Mouse (Mus musculus) embryonic fibroblast, embryonic 13.5 days (primary cell): ENCODE data around the gene Pappa. TPM values are rescaled to one million over a fixed set of nuclear protein-coding genes. Genes with fewer than 3 reads are reported as not detected.

Experiments
- H3K27ac ChIP-seq: 2 replicates; pipeline ENCODE4 v1.5.1; 2012; ENCODE audit warnings: low read length, control low read depth, inconsistent platforms; ENCODE audit not compliant: insufficient read depth
- H3K4me1 ChIP-seq: 2 replicates; pipeline ENCODE4 v1.6.1; 2011; ENCODE audit warnings: low read length; ENCODE audit not compliant: control insufficient read depth, insufficient read depth
- H3K4me3 ChIP-seq: 2 replicates; pipeline ENCODE4 v1.5.1; 2011; ENCODE audit warnings: mild to moderate bottlenecking, control low read depth, low read length; ENCODE audit not compliant: insufficient read depth
- CTCF ChIP-seq: IDR thresholded peaks from 2 replicates; pipeline ENCODE4 v1.5.1; 2011; ENCODE audit warnings: mild to moderate bottlenecking, control low read depth, low read length, moderate library complexity, borderline replicate concordance; ENCODE audit not compliant: insufficient read depth
- POLR2A ChIP-seq: IDR thresholded peaks from 2 replicates; pipeline ENCODE4 v1.6.1; 2011; ENCODE audit warnings: low read depth, mild to moderate bottlenecking, control low read depth, low read length, moderate library complexity
- polyA plus RNA-seq: library from polyadenylated mRNA; stranded (reverse); fragments of >200 nt; gene quantifications from 2 replicates; pipeline ENCODE4 v1.2.4, GENCODE M21; 2011; ENCODE audit warnings: low read depth; ENCODE audit not compliant: missing spikeins, insufficient read length

Pappa gene
- polyA plus RNA-seq, 1 experiment: 59.8 TPM

- no peak for TF ChIP-seq CTCF
- Histone ChIP-seq H3K27ac (no peak overlapping the region), H3K4me1 (no peaks in the 10 kb centered on the region), H3K4me3 (no peak overlapping the region)
These were observed 243.2 kb downstream of the Pappa start for GRCm38 (mm10) chr4:65367135-65367534.

- H3K4me1 ChIP-seq: no peaks in the 10 kb centered on the region
- no peak for TF ChIP-seq CTCF
- H3K4me3 ChIP-seq: no peak overlapping the region
- no peak overlapping the region for H3K27ac ChIP-seq
These were observed 248.8 kb downstream of the Pappa start for GRCm38 (mm10) chr4:65372731-65373130.

GRCm38 (mm10) chr4:65373841-65374240, 249.9 kb downstream of the Pappa start:
- TF ChIP-seq POLR2A: no peak
- TF ChIP-seq CTCF: no peak
- Histone ChIP-seq H3K4me1 (no peaks in the 10 kb centered on the region), H3K27ac (no peak overlapping the region), H3K4me3 (no peak overlapping the region)

- Histone ChIP-seq H3K27ac (no peak overlapping the region), H3K4me3 (no peak overlapping the region), H3K4me1 (no peaks in the 10 kb centered on the region)
- no peak for TF ChIP-seq CTCF
- no peak for TF ChIP-seq POLR2A
These were observed 252.6 kb downstream of the Pappa start for GRCm38 (mm10) chr4:65376571-65376970.

- no peak for TF ChIP-seq POLR2A
- Histone ChIP-seq H3K4me1 (no peaks in the 10 kb centered on the region), H3K4me3 (no peak overlapping the region), H3K27ac (no peak overlapping the region)
These were observed 255.5 kb downstream of the Pappa start for GRCm38 (mm10) chr4:65379461-65379860.

- Histone ChIP-seq H3K27ac (no peak overlapping the region), H3K4me3 (no peak overlapping the region)
These were observed 259.1 kb downstream of the Pappa start for GRCm38 (mm10) chr4:65383070-65383469.

GRCm38 (mm10) chr4:65391001-65391400, 267.0 kb downstream of the Pappa start:
- no peak for TF ChIP-seq CTCF
- no peak for TF ChIP-seq POLR2A
- H3K27ac ChIP-seq: no peak overlapping the region
- no peaks in the 10 kb centered on the region for H3K4me1 ChIP-seq
- H3K4me3 ChIP-seq: no peak overlapping the region

More at GRCm38 (mm10) chr4:65383070-65383469, 259.1 kb downstream of the Pappa start:
- TF ChIP-seq CTCF (no peak), POLR2A (no peak)
- no peaks in the 10 kb centered on the region for H3K4me1 ChIP-seq

GRCm38 (mm10) chr4:65396806-65397205, 272.8 kb downstream of the Pappa start:
- Histone ChIP-seq H3K4me1 (no peaks in the 10 kb centered on the region), H3K4me3 (no peak overlapping the region), H3K27ac (no peak overlapping the region)
- no peak for TF ChIP-seq POLR2A

GRCm38 (mm10) chr4:65399457-65399856, 275.5 kb downstream of the Pappa start:
- no peak for TF ChIP-seq POLR2A
- no peak for TF ChIP-seq CTCF
- no peak overlapping the region for H3K27ac ChIP-seq
- no peak overlapping the region for H3K4me3 ChIP-seq
- H3K4me1 ChIP-seq: no peaks in the 10 kb centered on the region; the same call in 1 of the 2 replicates

- no peak overlapping the region for H3K27ac ChIP-seq
- TF ChIP-seq POLR2A (no peak), CTCF (no peak)
- no peaks in the 10 kb centered on the region; the same call in 1 of the 2 replicates for H3K4me1 ChIP-seq
- H3K4me3 ChIP-seq: no peak overlapping the region
These were observed 278.3 kb downstream of the Pappa start for GRCm38 (mm10) chr4:65402286-65402685.
